Mouse (Mus musculus) heart, embryonic 11.5 days (tissue): ENCODE measurements around the gene Oas1c. TPM values are rescaled to one million over a fixed set of nuclear protein-coding genes. Genes with fewer than 3 reads are reported as not detected.
A peak's percentile ranks its signal among the peaks of the same experiment; 100 is the strongest.

Experiments used
- ATAC-seq: fragments of 200-750 bp; cut with Nextera tagmentation; replicated peaks from 2 replicates; pipeline ENCODE4 v1.8.0; 2017; ENCODE audit warnings: moderate library complexity; ENCODE audit not compliant: insufficient number of reproducible peaks, low FRiP score, low TSS enrichment
- H3K27ac ChIP-seq: fragments of 300-500 bp; sonication (generic); 2 replicates; pipeline ENCODE4 v1.5.1; 2014; ENCODE audit warnings: mild to moderate bottlenecking, low read depth, low read length
- H3K27me3 ChIP-seq: fragments of 300-500 bp; sonication (generic); 2 replicates; pipeline ENCODE4 v1.6.1; 2014; ENCODE audit warnings: mild to moderate bottlenecking, low read length, mixed read lengths; ENCODE audit not compliant: control insufficient read depth, insufficient read depth
- H3K36me3 ChIP-seq: fragments of 300-500 bp; sonication (generic); 2 replicates; pipeline ENCODE4 v1.6.1; 2014; ENCODE audit warnings: mild to moderate bottlenecking, low read length, moderate library complexity, mixed read lengths; ENCODE audit not compliant: control insufficient read depth, insufficient read depth
- H3K4me1 ChIP-seq: fragments of 300-500 bp; sonication (generic); 2 replicates; pipeline ENCODE4 v1.6.1; 2014; ENCODE audit warnings: low read length; ENCODE audit not compliant: control insufficient read depth, insufficient read depth
- H3K4me2 ChIP-seq: fragments of 300-500 bp; sonication (generic); 2 replicates; pipeline ENCODE4 v1.6.1; 2014; ENCODE audit warnings: mild to moderate bottlenecking, moderate library complexity
- H3K4me3 ChIP-seq: fragments of 300-500 bp; sonication (generic); 2 replicates; pipeline ENCODE4 v1.5.1; 2014; ENCODE audit warnings: low read depth, low read length
- H3K9ac ChIP-seq: fragments of 300-500 bp; sonication (generic); 2 replicates; pipeline ENCODE4 v1.6.1; 2014; ENCODE audit warnings: mild to moderate bottlenecking, low read depth, low read length, moderate library complexity
- H3K9me3 ChIP-seq: fragments of 300-500 bp; sonication (generic); replicated peaks from 2 replicates; pipeline ENCODE4 v1.6.1; 2016; ENCODE audit warnings: low read length; ENCODE audit not compliant: control insufficient read depth
- WGBS: fragments of 180-500 bp; shearing (Covaris S2); extraction: QIAGEN DNeasy Blood & Tissue Kit; methylation state at CpG from one replicate; pipeline ENCODE4 v1.1.7; 2014; ENCODE audit not compliant: insufficient replicate concordance; 5-methylcytosine and 5-hydroxymethylcytosine counted together
- polyA plus RNA-seq: library from polyadenylated mRNA; unstranded; fragments of >200 nt; fragmentation: Nextera tagmentation; extraction: Ambion mirVana; gene quantifications from 2 replicates; pipeline ENCODE4 v1.2.1, GENCODE M21; 2014

The Oas1c gene
- polyA plus RNA-seq, result 0.49 and 0.54 TPM in 2 replicates

GRCm38 (mm10) chr5:120811951-120812819 is at the start of gene Oas1c:
Gene Oas1c (minus strand): TSS chr5:120812514.
- 8% methylated on average over 18 of the region's 18 CpGs for WGBS
- H3K9ac ChIP-seq, result peak within 1 kb of the TSS; percentile 56
- H3K9me3 ChIP-seq, result no peaks in the 10 kb centered on the region
- ATAC-seq, result no peak; the same call in 1 of the 2 replicates
- H3K4me3 ChIP-seq, result peak within 1 kb of the TSS; percentile 32
- H3K4me2 ChIP-seq, result peak within 1 kb of the TSS; percentile 61
- H3K27me3 ChIP-seq, result no peaks in the 10 kb centered on the region
- no peaks in the 10 kb centered on the region for H3K36me3 ChIP-seq
- H3K4me1 ChIP-seq, result 0 out of 2 replicates have a peak, but pooled peaks cover 3% of the 10 kb centered on the region
- H3K27ac ChIP-seq, result no peak within 1 kb of the TSS

DNA sequence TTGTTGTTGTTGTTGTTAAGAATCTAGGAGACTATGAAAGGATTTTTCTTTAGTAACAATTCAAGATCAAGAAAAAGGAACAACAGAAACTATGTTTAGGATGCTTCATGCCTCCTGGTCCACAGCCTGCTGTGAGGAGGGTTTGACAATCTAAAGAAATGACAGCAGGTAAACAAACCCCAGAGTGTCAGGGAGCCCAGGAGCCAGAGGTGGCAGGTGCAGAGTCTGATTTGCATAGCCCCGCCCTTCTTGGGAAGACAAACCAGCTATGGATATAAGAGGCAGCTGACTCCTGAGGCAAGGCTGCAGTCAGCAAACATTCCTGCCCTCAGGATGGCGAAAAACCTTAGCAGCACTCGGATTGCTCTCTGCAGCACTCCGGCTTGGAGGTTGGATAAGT is 48.8 kb upstream of the Oas1c start, which contains the start of gene Oas1h:
Gene Oas1h (plus strand): TSS at position 301 of the 400 bp plus-strand sequence.
- Histone ChIP-seq H3K9me3 (no peaks in the 10 kb centered on the region), H3K4me2 (no peak within 1 kb of the TSS), H3K36me3 (no peaks in the 10 kb centered on the region), H3K27ac (no peak within 1 kb of the TSS), H3K4me1 (no peaks in the 10 kb centered on the region), H3K27me3 (no peaks in the 10 kb centered on the region), H3K9ac (no peak within 1 kb of the TSS), H3K4me3 (no peak within 1 kb of the TSS)
- ATAC-seq, result no peak
- whole genome bisulfite sequencing, result 43% methylated on average over 4 of the region's 4 CpGs

DNA sequence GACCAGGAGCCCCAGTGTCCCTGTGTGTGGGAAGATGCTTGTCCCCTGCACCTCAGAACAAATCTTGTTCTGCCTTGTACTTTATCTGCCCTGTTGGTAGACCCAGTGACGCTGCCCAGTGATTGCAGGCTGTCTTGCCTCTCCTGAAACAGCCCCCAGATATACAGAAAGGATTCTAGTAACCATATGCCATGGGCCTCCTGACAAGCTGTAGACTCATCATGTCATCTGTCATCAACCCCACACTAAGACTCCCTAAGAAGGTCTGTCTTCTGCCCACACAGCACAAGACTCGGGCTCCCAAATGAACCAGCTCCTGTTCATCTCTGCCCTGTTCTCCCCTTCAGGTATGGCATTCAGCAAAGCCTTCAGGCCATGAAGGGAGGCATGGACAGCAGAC is 46.9 kb upstream of the Oas1c start:
- WGBS, result 52% methylated on average over 2 of the region's 2 CpGs
- ATAC-seq, result no peak
- no peak overlapping the region for H3K9ac ChIP-seq

GRCm38 (mm10) chr5:120849601-120850136 is 37.4 kb upstream of the Oas1c start:
- Histone ChIP-seq H3K27ac (no peak overlapping the region), H3K4me3 (no peak overlapping the region), H3K4me2 (no peak overlapping the region), H3K4me1 (no peaks in the 10 kb centered on the region), H3K27me3 (no peaks in the 10 kb centered on the region), H3K36me3 (no peaks in the 10 kb centered on the region), H3K9me3 (peaks cover 5% of the 10 kb centered on the region; the same call in 1 of the 2 replicates), H3K9ac (no peak overlapping the region)
- ATAC-seq, result no peak
- 58% methylated on average over 3 of the region's 3 CpGs for WGBS

More for the DNA sequence above, 46.9 kb upstream of the Oas1c start:
- H3K36me3 ChIP-seq, result no peaks in the 10 kb centered on the region
- no peaks in the 10 kb centered on the region for H3K27me3 ChIP-seq
- no peak overlapping the region for H3K4me2 ChIP-seq
- H3K4me3 ChIP-seq, result no peak overlapping the region
- H3K9me3 ChIP-seq, result peaks cover 2% of the 10 kb centered on the region; the same call in 1 of the 2 replicates
- no peaks in the 10 kb centered on the region for H3K4me1 ChIP-seq
- no peak overlapping the region for H3K27ac ChIP-seq

GRCm38 (mm10) chr5:120847067-120847466 is 34.8 kb upstream of the Oas1c start, which contains the start of gene Oas1f:
Gene Oas1f (plus strand): TSS chr5:120847367.
- H3K36me3 ChIP-seq, result no peaks in the 10 kb centered on the region
- no peaks in the 10 kb centered on the region for H3K4me1 ChIP-seq
- H3K9me3 ChIP-seq, result no peaks in the 10 kb centered on the region
- no peak for ATAC-seq
- H3K4me2 ChIP-seq, result no peak within 1 kb of the TSS
- 73% methylated on average over 4 of the region's 4 CpGs for WGBS
- no peak within 1 kb of the TSS for H3K4me3 ChIP-seq
- H3K9ac ChIP-seq, result 0 out of 2 replicates have a peak within 1 kb of the TSS, but pooled peaks have one; percentile 22
- H3K27me3 ChIP-seq, result no peaks in the 10 kb centered on the region; the same call in 1 of the 2 replicates
- no peak within 1 kb of the TSS for H3K27ac ChIP-seq

DNA sequence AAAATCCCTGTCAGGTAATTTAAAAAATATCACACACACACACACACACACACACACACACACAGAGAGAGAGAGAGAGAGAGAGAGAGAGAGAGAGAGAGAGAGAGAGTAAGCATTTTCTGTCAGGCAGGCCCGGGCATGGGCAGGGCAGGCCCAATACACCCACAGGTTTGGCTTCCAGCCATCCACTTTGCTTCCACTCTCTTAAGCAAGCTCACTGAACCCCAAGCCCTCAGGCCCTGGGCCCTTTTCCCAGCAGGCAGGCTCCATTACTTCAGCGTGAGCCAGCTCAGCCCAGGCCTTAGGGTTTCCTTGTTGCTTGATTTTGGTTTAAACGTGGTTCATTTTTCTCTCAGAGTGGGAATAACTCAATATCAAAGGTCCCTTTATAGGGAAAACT is 32.4 kb upstream of the Oas1c start:
- ATAC-seq, result no peak
- H3K9me3 ChIP-seq, result no peaks in the 10 kb centered on the region
- H3K4me1 ChIP-seq, result no peaks in the 10 kb centered on the region
- no peaks in the 10 kb centered on the region; the same call in 1 of the 2 replicates for H3K27me3 ChIP-seq
- H3K4me3 ChIP-seq, result no peak overlapping the region
- H3K27ac ChIP-seq, result no peak overlapping the region
- no peak overlapping the region for H3K4me2 ChIP-seq
- H3K9ac ChIP-seq, result no peak overlapping the region
- no peaks in the 10 kb centered on the region for H3K36me3 ChIP-seq
- 76% methylated on average over 3 of the region's 3 CpGs for WGBS

DNA sequence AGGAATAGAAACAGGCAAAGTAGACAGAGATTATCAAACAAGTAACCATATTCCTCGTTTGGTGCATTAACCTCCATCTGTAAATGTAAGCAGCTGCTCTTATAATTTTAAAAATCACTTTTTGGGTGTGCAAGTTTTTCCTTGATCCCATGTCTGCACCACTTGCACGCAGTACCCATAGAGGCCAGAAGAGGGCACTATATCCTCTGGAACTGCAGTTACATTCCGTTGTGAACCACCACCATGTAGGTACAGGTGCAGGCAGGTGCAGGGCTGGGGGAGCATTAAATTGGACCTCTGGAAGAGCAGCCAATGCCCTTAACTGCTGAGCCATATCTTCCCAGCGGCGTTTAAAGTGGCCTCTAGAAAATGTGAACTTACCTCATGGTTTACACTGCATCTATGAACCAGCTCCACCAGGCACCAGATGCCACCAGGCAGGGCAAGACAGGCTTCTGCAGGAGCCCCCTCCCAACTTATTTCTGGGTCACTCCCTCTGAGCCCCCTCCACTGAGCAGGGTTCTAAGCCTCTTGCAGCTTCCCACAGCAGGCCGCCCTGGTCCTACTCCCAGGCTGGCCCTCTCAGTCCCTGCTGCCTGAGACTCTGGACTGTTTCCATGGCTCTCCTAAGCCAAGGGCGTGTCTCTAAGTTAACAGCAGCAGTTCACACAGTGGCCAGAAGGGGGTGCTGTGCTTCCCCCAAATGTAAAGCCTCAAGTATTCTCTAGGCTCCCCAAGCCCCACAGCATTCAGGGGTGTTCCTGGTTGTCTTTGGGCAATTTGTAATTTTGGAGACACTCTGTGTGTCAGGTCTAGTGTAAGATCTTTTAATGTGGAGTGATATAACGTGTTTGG is 24.6 kb upstream of the Oas1c start:
- ATAC-seq, result no peak
- no peak overlapping the region for H3K4me2 ChIP-seq
- no peak overlapping the region for H3K9ac ChIP-seq
- no peaks in the 10 kb centered on the region for H3K36me3 ChIP-seq
- peaks cover 10% of the 10 kb centered on the region for H3K27me3 ChIP-seq
- no peak overlapping the region for H3K27ac ChIP-seq
- H3K4me1 ChIP-seq, result no peaks in the 10 kb centered on the region
- WGBS, result 6% methylated on average over 8 of the region's 8 CpGs
- H3K9me3 ChIP-seq, result no peaks in the 10 kb centered on the region
- no peak overlapping the region for H3K4me3 ChIP-seq
